In genomic region chr8:126712749-126713148, GRCm38 (mm10) we compare ENCODE assay signal across 10 mouse cellular contexts.
A peak's percentile ranks its signal among the peaks of the same experiment; 100 is the strongest.
DNase-seq lines count a peak whose midpoint lies in the region; ATAC-seq lines count a peak whose summit lies in the region.
"Had no signal": no experiment of that assay in that cellular context is flagged by ENCODE, and none has a peak within 500 bp of the region (broad histone marks: within the 10 kb centered on the region; RNA-seq: fewer than 3 reads in every experiment).

No protein-coding gene starts in this region.

- no peak overlapping the region for H3K4me2 ChIP-seq in heart, embryonic 16.5 days (ENCODE audit: low read depth, low read length)
- H3K4me2 ChIP-seq in kidney, embryonic 15.5 days: no peak overlapping the region
- H3K4me2 ChIP-seq: liver, embryonic 13.5 days had no signal

- H3K27ac ChIP-seq in heart, embryonic 16.5 days (ENCODE audit: low read length): peak overlapping the region; percentile 45
- no peak overlapping the region for H3K27ac ChIP-seq in heart, embryonic 10.5 days
- peak overlapping the region; percentile 66 for H3K27ac ChIP-seq in kidney, embryonic 15.5 days
- H3K27ac ChIP-seq: liver, embryonic 13.5 days had no signal

- WGBS in heart, embryonic 16.5 days: 30% methylated on average over 6 of the region's 6 CpGs
- WGBS in heart, embryonic 10.5 days: 51% methylated on average over 6 of the region's 6 CpGs
- WGBS in kidney, embryonic 15.5 days: 47% methylated on average over 6 of the region's 6 CpGs

- no peak for DNase-seq in heart, embryonic 10.5 days (ENCODE audit: low spot score)
- peak; percentile 30 for DNase-seq in adipocyte (ENCODE audit: low spot score)
- DNase-seq in cerebellum, adult 9-10 months: peak; percentile 58
- DNase-seq in spleen, postnatal 14 days (ENCODE audit: low spot score in 2 of 2): no peak
- DNase-seq in ovary, postnatal 10 days (ENCODE audit: low spot score): no peak
- DNase-seq in frontal cortex, postnatal 14 days (ENCODE audit: low spot score in 2 of 2): no peak
- DNase-seq: liver, embryonic 13.5 days; thymus, postnatal 4 days had no signal

- H3K9ac ChIP-seq in heart, embryonic 16.5 days (ENCODE audit: low read length): peak overlapping the region; percentile 55; the same call in 1 of the 2 replicates
- H3K9ac ChIP-seq in kidney, embryonic 15.5 days: no peak overlapping the region
- H3K9ac ChIP-seq: liver, embryonic 13.5 days had no signal

- no peaks in the 10 kb centered on the region for H3K9me3 ChIP-seq in heart, embryonic 16.5 days (replicated peaks; ENCODE audit: control insufficient read depth, low read length)
- no peaks in the 10 kb centered on the region for H3K9me3 ChIP-seq in heart, embryonic 10.5 days
- H3K9me3 ChIP-seq in kidney, embryonic 15.5 days (replicated peaks): no peaks in the 10 kb centered on the region
- H3K9me3 ChIP-seq: liver, embryonic 13.5 days had no signal

- ATAC-seq in heart, embryonic 16.5 days (replicated peaks; ENCODE audit: extremely low read depth, insufficient read depth, low FRiP score): peak; percentile 58
- ATAC-seq in kidney, embryonic 15.5 days (replicated peaks; ENCODE audit: low FRiP score): no peak

- no peaks in the 10 kb centered on the region; the same call in 1 of the 2 replicates for H3K27me3 ChIP-seq in heart, embryonic 16.5 days (ENCODE audit: control insufficient read depth, insufficient read depth, low read length)
- no peaks in the 10 kb centered on the region for H3K27me3 ChIP-seq in heart, embryonic 10.5 days (ENCODE audit: insufficient read depth, poor library complexity, severe bottlenecking)
- no peaks in the 10 kb centered on the region for H3K27me3 ChIP-seq in kidney, embryonic 15.5 days
- H3K27me3 ChIP-seq: liver, embryonic 13.5 days had no signal

- H3K4me1 ChIP-seq in heart, embryonic 16.5 days (ENCODE audit: control insufficient read depth, insufficient read depth, low read length): peaks cover 14% of the 10 kb centered on the region
- H3K4me1 ChIP-seq in heart, embryonic 10.5 days: peaks cover 5% of the 10 kb centered on the region; the same call in 1 of the 2 replicates
- peaks cover 15% of the 10 kb centered on the region for H3K4me1 ChIP-seq in kidney, embryonic 15.5 days
- H3K4me1 ChIP-seq: liver, embryonic 13.5 days had no signal

- no peak overlapping the region for H3K4me3 ChIP-seq in heart, embryonic 16.5 days (ENCODE audit: low read length)
- no peak overlapping the region for H3K4me3 ChIP-seq in heart, embryonic 10.5 days
- H3K4me3 ChIP-seq in kidney, embryonic 15.5 days (replicated peaks): no peak overlapping the region
- H3K4me3 ChIP-seq: liver, embryonic 13.5 days had no signal

- H3K36me3 ChIP-seq in heart, embryonic 16.5 days (ENCODE audit: control insufficient read depth, insufficient read depth): no peaks in the 10 kb centered on the region
- no peaks in the 10 kb centered on the region for H3K36me3 ChIP-seq in heart, embryonic 10.5 days
- H3K36me3 ChIP-seq in kidney, embryonic 15.5 days: no peaks in the 10 kb centered on the region
- H3K36me3 ChIP-seq: liver, embryonic 13.5 days had no signal

Comparison
In these comparisons a context has a peak if more than half of its experiments do, and no peak if none do; other contexts are left out.
1. DNase-seq: peak in adipocyte (single experiment) and cerebellum, adult 9-10 months (single experiment); none in heart, embryonic 10.5 days (single experiment), spleen, postnatal 14 days (0 of 2), ovary, postnatal 10 days (single experiment) and frontal cortex, postnatal 14 days (0 of 2).